Mouse (Mus musculus) lung, adult 2 months (tissue): ENCODE data around the gene Ptrhd1.

ENCODE experiments used
- CTCF ChIP-seq: fragments of 200-500 bp; IDR thresholded peaks from 2 replicates; pipeline ENCODE4 v1.5.1; 2011; ENCODE audit warnings: mild to moderate bottlenecking, low read length, control low read depth; ENCODE audit not compliant: insufficient read depth
- POLR2A ChIP-seq: fragments of 200-500 bp; IDR thresholded peaks from 2 replicates; pipeline ENCODE4 v1.6.1; 2011; ENCODE audit warnings: low read depth, mild to moderate bottlenecking, control low read depth, low read length, borderline replicate concordance; ENCODE audit errors: extremely low read depth

DNA sequence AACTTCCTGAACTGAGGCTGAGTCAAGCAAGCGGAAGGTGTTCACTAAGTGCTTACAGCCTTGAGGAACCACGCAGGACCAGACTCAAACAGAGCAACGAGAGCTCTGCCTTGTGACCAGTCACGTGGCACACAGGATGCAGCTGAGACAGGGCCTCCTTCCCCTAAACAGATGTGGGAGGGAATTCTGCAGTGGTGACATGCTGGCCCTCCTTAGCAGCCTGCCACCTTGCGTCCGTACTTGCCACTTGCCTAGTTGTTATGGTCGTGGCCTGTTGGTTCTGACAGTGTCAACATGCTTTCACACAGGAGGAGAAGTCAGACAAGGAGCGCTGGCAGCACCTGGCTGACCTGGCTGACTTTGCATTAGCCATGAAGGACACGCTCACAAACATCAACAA, 22.7 kb upstream of the Ptrhd1 start:
- no peak for TF ChIP-seq POLR2A
- no peak for TF ChIP-seq CTCF
